Mouse (Mus musculus): ENCODE data around the gene Ptger2. TPM values are rescaled to one million over a fixed set of nuclear protein-coding genes. Genes with fewer than 3 reads are reported as not detected.

Gene Ptger2
- total RNA-seq, 2 experiments from 2014 or later, result 0.07 to 0.08 TPM

DNA sequence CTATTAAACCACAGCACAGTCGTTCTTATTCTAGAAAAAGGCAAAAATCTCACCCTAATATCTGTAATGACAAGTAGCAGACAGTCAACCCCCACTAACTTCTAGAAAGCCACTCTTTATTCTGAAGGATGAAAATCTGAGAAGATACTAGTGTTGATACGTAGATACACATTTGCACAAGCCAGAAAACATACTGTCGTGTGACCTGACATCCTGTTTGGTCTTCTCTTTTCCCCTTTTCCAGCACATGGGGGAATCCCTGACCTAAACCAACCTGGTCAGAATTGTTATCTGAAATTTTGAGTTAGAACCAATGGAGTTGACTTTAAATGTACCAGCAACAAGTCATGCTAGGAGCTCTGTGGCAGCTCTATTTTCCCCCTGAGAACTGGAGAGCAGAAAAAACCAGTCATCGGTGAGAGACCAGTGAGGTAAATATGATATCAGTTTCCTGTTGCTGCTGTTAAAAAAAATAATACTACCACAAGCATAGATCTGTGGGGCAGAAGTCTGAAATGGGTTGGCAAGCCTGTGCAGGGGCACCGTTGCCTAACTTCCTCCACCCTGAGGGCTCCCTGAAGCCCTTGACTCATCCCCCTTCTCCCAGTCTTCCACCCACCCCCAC, 53.0 kb downstream of the Ptger2 start:
- no peak for DNase-seq
- intact Hi-C loops (cut with DNase I), result no loop called here

DNA sequence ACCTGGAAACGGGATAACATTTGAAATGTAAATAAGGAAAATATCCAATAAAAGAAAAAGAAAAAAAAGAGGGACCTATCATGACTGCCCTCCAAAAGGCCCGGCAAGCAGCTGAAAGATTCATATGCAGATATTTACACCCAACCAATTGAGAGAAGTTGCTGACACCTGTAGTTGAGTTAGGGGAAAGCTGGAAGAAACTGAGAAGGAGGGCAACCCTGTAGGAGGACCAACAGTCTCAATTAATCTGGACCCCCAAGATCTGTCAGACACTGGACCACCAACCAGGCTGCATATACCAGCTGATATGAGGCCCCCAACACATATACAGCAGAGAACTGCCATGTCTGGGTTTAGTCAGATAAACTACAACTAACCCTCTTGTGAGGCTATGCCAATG, 60.1 kb downstream of the Ptger2 start:
- intact Hi-C loops (cut with DNase I), result no loop called here
- no peak for DNase-seq

DNA sequence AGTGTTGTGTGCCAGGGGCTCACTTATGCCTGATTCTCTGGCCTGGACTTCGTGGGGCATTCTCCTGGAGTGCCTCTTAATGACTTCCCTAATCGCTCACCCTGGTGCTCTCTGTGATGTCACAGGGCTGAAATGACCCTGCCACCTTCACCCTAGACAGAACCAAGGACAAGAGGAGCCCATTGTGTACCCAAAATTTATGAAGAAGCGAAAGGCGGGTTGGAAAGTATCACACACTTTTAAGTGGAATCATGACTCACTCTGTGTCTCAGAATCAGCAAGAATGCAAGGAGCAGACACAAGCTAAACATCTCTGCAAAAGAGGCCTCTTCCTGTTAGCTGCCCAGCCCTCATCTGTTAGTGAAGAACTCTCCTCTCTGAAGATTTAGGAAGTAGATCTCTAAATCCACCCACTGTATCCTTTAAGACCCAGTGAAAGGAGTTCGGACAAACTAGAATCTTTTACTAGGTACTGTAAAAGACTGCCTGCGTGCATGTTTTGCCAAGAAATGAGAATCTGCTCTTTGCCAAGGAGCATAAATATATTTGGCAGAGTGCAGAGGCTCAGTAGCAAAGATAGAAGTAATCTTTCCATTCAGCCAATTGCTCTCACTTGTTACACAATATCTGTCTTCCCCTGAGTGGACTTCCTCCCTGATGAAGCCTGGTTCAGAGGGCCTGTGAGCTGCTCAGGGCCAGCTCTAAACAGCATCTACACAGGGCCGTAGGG, 61.9 kb downstream of the Ptger2 start:
- DNase-seq, result no peak
- intact Hi-C loops (cut with DNase I), result no loop called here

DNA sequence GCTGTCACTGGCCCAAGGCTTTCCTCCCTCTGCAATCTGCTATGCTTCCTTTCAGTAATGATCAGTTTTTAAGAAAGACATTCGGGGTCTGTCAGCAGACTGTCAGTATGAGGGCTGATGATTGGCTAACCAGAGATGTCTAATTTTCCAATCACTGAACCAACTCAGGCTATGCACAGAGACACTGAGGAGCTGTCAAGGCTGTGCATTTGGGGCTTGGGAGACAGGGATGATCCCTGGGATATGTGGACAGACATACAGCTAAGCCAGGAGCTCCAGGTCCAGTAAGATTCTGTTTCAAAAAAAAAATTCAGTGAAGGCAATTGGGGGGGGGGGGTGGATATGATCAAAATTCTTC, 62.4 kb downstream of the Ptger2 start:
- intact Hi-C loops (cut with DNase I), result no loop called here

DNA sequence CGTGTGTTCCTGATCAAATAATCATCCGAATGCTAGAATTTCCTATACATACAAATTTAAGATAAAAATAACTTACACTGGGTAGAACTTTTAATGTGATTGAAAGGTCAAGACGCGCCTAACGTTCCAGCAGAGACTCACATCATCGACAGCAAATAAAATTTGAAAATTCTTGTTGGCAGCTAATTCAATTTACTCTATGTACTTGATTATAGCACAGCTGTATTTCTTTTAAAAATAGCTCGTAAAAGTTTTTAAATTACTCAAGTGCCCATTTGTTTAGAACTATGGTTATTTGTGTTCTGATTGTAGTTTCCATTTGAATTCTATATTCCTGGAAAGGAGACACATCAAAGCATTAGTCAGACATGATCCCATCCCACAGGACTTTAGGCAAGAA, 63.1 kb downstream of the Ptger2 start:
- no peak for DNase-seq
- intact Hi-C loops (cut with DNase I), result no loop called here

More for the DNA sequence above, 62.4 kb downstream of the Ptger2 start:
- peak in 1 of 2 experiments; percentile 14 for DNase-seq

Small RNA genes lying within 50 kb of the gene (microRNA-seq; reads per million reads assigned to microRNA genes)
- gene Mir327, result 0 reads per million in 2 experiments

Other genes starting within 250 kb of the Ptger2 start
- not detected for gene Gm8267, start 237.9 kb upstream of the Ptger2 start, total RNA-seq (2021)
- not detected for gene Ptgdr, start 128.8 kb upstream of the Ptger2 start, total RNA-seq (2021)
- 1 to 10 TPM; 2.0 to 3.4 TPM for gene Gpr137c, start 231.5 kb downstream of the Ptger2 start, total RNA-seq (2021)
- gene Txndc16, start 232.1 kb downstream of the Ptger2 start, total RNA-seq (2021), result 10 to 100 TPM in 1 of 2 experiments, 1 to 10 TPM in 1; 6.9 to 10.2 TPM

Data from gastrocnemius, postnatal 36 days (tissue).